Mouse (Mus musculus): Measurements from ENCODE around the gene Cntnap1.

Gene Cntnap1

DNA sequence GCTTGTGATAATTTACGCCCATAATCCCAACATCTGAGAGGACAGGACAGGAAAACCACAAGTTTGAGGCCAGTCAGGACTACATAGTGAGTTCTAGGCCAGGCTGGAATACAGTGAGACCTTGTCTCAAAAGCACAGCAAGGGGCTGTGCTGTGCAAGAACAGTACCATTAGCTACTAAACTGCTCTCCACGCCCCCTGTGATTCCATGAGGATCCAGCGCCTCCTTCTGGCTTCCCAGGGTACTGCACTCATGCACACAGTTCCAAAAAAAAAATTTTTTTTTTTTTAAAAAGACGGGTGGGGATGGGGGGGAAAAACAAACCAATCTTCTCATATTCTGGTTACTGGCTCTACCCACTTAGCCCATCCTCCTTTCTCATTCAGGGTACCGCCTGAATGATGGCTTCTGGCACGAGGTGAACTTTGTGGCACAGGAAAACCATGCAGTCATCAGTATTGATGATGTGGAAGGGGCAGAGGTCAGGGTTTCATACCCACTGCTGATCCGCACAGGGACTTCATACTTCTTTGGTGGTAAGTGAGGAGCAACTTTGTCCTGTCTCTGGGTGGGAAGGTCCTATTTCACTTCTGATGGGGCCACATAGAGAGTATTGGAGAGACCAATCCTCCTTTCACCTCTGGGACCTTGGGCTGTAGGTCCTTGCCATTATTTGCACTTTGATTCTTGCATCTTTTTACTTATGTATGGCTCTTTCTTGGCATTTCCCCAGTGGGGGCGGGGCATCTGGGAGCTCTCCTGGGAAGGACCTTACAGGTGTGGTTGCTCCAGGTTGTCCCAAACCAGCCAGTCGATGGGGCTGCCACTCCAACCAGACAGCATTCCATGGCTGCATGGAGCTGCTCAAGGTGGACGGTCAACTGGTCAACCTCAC is 10.8 kb downstream of the Cntnap1 start:
- ATAC-seq (ENCODE audit: insufficient number of reproducible peaks, low FRiP score, low TSS enrichment): no peak

DNA sequence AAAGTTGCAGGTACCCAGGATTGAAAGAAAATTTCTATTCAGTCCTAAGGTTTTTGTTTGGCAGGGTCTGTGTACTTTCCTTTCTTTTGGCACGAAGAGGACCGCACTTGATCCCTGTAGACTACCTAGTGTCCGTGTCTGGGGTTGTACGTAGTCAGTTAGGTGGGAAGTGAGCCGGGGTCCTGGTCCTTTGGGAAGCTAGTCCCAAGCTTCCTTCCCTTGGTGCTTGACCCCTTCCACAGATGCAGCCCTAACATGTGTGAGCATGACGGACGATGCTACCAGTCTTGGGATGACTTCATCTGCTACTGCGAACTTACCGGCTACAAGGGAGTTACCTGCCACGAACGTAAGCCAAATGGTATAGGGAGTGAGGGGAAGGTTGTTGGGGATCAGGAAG is 11.6 kb downstream of the Cntnap1 start:
- no peak for ATAC-seq (ENCODE audit: insufficient number of reproducible peaks, low FRiP score, low TSS enrichment)

DNA sequence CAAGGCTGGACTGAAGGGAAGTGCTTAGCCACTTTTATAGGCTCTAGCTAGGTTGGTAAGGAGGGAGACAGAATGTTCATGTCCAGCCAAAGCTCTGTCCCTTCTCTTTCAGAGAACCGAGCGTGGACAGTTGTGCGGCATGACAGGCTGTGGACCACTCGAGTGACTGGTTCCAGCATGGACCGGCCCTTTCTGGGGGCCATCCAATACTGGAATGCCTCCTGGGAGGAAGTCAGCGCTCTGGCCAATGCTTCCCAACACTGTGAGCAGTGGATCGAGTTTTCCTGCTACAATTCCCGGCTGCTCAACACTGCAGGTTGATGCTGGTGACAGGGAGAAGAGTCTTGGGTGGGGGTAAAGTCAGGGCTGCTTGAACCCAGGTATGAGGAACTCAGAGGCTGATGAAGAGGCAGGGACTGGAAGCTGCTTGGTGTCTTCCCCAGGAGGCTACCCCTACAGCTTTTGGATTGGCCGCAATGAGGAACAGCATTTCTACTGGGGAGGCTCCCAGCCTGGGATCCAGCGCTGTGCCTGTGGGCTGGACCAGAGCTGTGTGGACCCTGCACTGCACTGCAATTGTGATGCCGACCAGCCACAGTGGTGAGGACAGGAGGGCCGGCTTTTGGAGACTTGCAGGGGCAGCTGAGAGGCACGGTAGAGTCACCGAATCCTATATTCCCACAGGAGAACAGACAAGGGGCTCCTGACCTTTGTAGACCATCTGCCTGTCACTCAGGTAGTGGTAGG is 12.6 kb downstream of the Cntnap1 start:
- ATAC-seq (ENCODE audit: insufficient number of reproducible peaks, low FRiP score, low TSS enrichment): no peak

DNA sequence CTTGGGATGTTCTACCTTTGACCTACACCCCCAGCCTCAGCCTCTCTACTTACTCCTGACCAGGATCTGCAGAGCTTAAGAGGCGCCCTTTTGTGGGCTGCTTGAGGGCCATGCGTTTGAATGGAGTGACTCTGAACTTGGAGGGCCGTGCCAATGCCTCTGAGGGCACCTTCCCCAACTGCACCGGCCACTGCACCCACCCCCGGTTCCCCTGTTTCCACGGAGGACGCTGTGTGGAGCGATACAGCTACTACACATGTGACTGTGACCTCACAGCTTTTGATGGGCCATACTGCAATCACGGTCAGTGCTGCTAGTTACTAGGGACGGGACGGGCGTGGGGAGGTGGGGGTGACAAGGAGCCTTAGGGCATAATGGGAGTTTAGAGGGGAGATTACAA is 14.7 kb downstream of the Cntnap1 start:
- no peak for ATAC-seq (ENCODE audit: insufficient number of reproducible peaks, low FRiP score, low TSS enrichment)

DNA sequence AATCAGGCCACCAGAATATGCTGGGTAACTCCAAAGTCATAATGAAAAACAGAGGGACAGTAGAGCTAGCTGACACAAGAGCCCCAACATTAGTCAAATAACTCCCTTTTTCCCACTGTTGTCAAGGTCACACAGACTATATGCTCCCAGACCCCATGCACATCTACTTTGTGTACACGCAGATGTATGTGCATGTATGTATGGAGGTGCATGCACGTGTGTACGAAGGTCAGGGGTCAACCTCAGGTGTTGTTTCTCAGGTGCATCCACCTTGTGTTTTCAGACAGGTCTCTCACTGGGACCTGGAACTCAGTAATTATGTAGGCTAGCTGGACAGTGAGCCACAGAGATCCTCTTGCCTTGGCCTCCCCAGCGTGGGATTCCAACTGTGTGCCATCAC is 15.1 kb downstream of the Cntnap1 start:
- no peak for ATAC-seq (ENCODE audit: insufficient number of reproducible peaks, low FRiP score, low TSS enrichment)

DNA sequence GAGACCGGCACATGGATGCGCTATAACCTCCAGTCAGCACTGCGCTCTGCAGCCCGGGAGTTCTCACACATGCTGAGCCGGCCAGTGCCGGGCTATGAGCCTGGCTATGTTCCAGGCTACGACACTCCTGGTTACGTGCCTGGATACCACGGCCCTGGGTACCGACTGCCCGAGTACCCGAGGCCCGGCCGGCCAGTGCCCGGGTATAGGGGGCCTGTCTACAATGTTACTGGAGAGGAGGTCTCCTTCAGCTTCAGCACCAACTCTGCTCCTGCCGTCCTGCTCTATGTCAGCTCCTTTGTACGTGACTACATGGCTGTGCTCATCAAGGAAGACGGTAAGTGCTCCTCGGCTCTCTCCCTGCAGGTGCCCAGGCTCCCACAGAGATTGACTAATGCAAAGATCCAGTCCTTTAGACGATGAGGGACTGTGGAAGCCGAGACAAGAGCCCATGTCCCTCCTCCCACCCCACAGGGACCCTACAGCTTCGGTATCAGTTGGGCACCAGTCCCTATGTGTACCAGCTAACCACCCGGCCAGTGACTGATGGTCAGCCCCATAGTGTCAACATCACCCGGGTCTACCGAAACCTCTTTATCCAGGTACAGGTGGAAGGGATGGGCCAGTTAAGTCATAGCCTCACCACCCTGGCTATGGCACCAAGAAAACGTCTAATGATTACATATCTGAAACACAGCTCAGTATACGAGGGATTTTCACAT is 16.4 kb downstream of the Cntnap1 start:
- ATAC-seq (ENCODE audit: insufficient number of reproducible peaks, low FRiP score, low TSS enrichment): no peak

DNA sequence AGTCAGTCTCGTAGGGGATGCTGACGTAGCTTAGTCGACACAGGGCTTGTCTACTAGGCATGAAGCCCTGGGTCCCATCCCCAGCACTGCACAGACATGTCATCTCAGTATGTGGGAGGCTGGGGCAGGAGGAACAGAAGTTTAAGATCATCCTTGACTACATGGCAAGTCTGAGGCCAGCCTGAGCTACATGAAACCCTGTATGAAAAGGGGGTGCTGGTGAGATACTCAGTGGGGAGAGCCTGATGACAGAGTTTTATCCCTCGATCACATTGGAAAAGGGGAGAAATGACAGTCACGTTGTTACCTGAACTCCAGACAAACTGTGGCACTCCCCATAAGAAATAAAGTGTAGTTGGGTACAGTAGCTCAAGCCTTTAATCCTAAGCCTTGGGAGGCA is 17.2 kb downstream of the Cntnap1 start:
- ATAC-seq (ENCODE audit: insufficient number of reproducible peaks, low FRiP score, low TSS enrichment): no peak

DNA sequence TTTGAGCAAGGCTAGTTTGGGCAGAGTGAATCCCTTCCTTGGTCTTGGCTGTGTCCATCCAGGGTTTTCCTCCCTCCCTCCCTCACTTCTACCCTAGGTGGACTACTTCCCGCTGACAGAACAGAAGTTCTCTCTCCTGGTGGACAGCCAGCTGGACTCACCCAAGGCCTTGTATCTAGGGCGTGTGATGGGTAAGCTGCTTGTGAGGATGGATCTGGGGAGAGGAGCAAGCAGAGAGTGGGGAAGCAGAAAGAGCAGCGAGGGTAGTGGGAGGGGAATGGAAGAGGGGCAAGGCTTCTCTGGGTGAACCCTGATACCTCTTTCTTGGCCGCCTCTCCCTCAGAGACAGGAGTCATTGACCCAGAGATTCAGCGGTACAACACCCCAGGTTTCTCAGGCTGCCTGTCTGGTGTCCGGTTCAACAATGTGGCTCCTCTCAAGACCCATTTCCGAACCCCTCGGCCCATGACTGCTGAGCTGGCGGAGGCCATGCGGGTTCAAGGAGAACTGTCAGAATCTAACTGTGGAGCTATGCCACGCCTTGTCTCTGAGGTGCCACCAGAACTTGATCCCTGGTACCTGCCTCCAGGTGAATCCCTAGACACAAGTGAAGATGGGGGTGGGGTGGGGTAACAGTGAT is 18.0 kb downstream of the Cntnap1 start:
- ATAC-seq (ENCODE audit: insufficient number of reproducible peaks, low FRiP score, low TSS enrichment): peak; percentile 56; the same call in 1 of the 2 replicates

DNA sequence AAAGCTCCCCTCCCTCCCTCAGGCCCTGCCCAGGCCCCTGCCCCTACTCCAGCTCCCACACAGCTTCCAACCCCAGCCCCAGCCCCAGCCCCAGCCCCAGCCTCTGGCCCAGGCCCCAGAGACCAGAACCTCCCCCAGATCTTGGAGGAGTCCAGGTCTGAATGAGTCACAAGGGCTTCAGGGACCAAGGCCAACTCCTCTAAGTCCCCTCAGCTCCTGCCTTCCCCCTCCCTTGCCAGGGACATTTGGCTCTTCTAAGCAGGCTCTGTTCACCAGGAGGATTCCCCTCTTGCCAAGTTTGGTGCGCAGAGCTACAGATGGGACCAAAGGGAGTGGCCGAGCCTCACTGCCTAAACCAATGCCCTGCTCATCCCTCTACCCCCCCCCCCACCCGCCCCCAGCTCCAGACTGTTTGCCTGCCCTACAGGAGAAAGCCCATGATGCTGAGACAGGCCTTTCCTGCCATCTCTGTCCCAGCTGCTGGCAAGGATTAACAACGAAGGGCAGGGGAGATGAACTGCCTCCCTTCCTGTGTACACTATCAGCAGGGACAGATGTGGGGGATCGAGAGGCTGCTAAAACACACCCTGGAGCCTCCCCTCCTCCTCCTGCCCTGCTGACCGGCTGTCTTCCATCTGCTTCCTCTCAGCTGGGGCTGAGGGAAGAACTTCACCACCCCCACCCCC is 19.3 kb downstream of the Cntnap1 start:
- ATAC-seq (ENCODE audit: insufficient number of reproducible peaks, low FRiP score, low TSS enrichment): peak; percentile 71

DNA sequence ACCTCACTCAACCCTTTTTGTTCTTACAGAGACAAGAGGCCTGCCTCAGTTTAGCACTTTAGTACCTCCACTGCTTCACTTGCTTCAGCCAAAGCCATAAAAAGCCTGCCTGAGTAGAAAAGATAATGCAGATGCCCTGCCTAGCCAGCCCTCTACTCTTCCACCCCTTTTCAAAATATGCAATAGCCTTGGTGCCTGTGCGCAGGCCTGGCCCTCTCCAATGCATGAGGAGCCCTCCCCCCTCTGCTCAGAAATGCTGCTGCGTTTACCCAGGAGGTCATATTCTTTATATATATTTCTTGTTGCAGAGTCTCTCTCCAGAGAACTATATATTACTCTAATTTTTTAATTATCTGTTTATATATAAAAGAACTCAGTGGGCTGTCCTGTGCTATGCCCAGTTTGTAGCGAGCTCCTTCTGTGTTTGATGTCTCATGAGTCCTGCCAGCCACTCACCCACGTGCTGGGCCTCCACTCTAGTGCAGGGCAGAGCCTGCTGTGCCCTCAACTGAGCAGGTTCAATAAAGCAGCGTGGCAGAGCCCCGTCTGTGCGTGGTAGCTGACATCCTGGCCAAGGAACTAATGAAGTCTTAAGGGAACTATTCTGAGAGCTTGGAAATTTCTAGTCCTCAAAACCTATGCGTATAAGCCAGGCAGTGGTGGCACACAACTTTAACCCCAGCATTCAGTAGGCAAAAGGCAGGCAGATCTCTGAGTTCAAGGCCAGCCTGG is 20.0 kb downstream of the Cntnap1 start:
- ATAC-seq (ENCODE audit: insufficient number of reproducible peaks, low FRiP score, low TSS enrichment): no peak

DNA sequence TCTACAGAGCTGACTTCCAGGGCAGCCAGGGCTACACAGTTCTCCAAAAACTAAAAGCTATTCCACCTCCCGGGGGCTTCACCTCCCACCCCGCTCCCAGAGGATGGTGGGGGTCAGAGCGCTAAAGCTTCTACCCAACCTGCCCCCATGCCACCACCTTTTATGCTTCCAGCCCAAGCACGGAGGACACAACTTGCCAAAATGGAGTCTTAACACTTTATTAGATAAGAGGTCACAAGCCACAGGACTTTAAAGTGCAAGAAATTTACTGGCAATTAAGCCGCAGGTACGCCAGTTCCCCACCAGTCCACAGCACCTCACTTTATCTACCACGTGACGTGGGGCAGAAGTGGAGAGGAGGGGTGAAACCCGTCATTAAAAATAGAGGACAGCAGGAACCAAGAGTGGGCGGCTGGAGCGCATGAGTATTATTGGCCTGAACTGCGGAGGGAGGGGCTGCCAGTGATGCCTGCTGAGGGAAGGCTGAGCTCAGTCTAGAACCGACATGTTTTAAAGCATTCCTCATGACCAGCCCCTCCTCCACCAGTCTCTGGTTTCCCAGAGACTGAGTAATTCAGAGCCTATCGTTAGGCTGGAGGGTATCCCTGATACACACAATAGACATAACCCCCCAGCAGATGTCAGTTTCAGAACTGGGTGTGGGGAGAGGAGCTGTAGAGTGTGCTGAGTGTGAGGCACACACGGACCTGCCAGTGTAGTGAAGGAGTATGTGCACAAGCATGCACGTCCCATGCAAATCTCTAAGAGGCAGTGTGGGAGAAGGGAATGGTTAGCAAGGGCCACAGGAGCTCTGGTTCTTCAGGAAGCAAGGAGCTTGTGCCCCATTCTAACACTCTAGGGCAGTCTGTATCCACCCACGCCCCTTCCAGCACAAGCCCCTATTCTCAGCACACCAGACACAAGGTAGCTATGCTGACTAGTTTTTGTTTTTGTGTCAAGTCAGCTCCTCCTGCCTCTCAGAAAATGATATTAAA is 20.9 kb downstream of the Cntnap1 start:
- ATAC-seq (ENCODE audit: insufficient number of reproducible peaks, low FRiP score, low TSS enrichment): no peak

DNA sequence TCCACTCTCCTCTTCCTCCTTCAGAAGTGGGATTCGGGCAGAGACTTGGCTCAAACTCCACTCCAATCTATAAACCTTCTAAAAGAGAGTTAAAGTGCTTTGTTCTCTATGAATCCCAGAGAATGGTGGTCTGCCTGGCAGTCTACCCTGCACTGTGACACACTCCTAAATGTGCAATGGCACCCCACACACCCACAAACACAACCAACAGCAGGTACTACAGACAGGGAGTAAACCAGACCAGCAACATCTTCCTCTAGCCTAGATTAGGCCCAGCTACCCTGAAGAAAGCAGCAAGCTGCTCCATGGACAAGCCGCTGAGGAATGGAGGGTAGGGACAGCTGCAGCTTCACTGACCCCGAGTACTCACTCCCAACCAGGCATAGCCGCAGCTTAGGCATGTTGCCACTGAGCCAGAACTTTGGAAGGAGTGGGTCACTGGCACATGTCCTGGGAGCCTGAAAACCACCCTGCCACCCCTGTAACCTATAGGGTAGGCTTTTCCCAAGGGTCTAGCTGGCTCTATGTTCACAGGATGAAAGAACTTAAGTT is 21.7 kb downstream of the Cntnap1 start:
- no peak for ATAC-seq (ENCODE audit: insufficient number of reproducible peaks, low FRiP score, low TSS enrichment)

DNA sequence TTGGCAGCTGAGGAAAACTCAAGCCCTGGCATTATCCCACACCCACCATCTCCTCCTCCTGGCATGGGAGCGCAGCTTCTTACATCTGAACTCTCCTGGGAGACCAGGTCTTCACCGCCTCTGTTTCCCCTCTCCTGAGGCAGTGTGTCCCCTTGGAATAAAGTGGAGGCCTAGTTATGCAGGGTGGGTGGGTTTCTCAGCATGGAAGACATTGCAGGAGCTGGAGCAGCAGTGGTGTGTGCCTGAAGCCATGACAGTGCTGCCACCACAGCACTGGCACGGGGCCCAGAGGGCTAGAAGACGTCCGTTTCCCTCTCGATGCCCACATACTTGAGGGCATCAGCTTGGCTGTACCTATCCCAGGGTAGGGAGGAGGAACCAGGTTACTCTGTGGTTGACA is 22.3 kb downstream of the Cntnap1 start:
- ATAC-seq (ENCODE audit: insufficient number of reproducible peaks, low FRiP score, low TSS enrichment): no peak

DNA sequence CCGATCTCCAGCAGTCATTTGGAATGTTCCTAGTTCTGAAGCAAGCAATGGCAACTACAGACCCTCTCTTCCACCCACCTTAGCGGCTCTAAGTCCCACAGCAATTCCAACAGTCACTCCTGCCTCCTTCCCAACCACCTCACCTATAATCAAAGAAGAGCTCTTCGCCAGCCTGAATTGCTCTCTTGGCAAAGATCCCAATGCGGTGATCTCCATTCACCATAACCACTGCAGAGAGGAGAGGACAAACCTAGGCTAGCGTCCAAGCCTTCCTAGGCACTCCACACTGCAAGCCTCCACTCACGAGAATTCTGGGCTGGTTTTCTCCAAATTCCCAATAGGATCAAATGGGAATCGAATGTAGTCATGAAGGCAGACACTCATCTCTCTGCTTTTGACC is 22.8 kb downstream of the Cntnap1 start:
- ATAC-seq (ENCODE audit: insufficient number of reproducible peaks, low FRiP score, low TSS enrichment): no peak

DNA sequence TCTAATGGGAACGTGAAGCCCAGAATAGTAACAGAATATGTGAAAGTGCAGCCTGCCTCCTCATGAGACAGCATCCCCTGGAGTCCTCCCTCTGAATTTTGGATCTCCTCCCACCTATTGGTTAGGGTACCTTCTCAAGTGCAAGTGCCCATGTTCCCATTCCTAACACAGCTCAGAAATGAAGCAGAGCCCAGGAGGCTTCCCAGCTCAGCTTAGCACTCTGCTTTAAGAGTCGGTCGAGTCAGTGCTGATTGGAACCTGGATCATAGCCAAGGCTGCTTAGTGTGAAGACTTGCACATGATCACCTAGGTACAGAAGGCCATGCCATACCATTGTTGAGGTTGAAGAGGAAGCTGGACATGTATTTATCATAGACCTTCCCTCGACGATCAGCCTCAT is 23.8 kb downstream of the Cntnap1 start:
- ATAC-seq (ENCODE audit: insufficient number of reproducible peaks, low FRiP score, low TSS enrichment): no peak

DNA sequence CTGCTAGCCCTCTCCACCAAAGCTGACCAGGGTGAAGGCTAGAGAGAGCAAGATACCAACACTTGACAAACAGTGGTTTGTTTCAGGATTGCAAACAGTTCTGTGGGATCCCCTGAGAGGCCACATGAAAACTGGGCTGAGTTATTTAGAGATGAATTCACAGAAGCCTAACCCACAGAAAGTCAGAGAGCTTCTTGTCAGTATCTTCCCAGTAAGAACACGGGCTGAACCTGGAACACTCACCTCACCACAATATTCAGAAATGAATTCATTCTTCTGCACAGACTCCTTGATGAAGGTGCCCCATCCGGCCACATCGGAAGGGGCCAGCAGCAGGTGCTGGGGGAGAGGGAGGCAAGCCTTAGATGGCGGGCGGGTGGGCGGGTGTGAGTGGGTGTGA is 24.3 kb downstream of the Cntnap1 start:
- no peak for ATAC-seq (ENCODE audit: insufficient number of reproducible peaks, low FRiP score, low TSS enrichment)

DNA sequence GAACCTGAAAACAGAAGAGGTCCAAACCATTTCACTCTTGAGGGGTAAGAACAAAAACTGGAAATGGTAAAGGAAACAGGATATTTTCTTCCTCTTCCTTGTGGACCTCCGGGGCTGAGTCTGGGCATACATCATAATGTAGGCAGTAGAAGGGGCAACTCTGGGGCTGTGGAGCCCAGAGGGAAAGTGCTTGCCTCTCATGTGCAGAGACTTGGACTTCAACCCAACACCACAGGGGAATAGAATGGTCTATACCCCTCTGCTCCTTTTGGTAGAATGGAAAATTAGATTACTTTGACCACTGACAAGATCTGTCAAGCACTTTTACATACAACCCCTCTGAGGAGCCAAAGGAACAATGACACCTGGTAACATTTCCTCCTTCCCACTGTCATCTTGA is 24.8 kb downstream of the Cntnap1 start:
- ATAC-seq (ENCODE audit: insufficient number of reproducible peaks, low FRiP score, low TSS enrichment): no peak

DNA sequence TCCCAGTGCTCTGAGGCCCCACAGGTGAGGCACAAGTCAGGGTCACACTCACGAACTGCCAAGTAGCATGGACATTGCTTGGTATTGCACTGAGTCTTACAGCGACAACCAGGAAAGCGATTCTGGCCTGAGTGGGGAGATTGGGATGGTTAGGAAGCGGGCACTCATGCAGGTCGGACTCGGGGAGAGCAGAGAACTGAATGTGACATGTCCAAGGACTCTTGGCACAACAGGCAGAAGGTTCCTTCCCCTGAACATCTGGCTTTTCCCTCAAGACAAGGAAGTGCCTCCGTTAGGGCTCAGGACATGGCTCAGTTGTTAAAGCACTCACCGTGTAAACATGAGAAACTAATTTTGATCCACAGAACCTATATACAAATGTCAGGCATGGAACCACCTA is 25.2 kb downstream of the Cntnap1 start:
- ATAC-seq (ENCODE audit: insufficient number of reproducible peaks, low FRiP score, low TSS enrichment): no peak
